Comparison of ENCODE assay signal across 10 mouse cellular contexts in genomic region chr3:101609302-101609701, GRCm38 (mm10).
"Had no signal": no experiment of that assay in that cellular context is flagged by ENCODE, and none has a peak within 500 bp of the region (broad histone marks: within the 10 kb centered on the region; RNA-seq: fewer than 3 reads in every experiment).

No protein-coding gene starts in this region.

- H3K36me3 ChIP-seq: liver, embryonic 13.5 days had no signal

- H3K4me3 ChIP-seq: liver, embryonic 13.5 days had no signal

- H3K9me3 ChIP-seq: liver, embryonic 13.5 days had no signal

- H3K9ac ChIP-seq: liver, embryonic 13.5 days had no signal

- DNase-seq: kidney, postnatal 14 days; kidney, postnatal 4 days; liver, embryonic 13.5 days; lung, adult 2 months; lung, postnatal 14 days; lung, postnatal 4 days; midbrain, embryonic 14.5 days; thymus, adult 18-20 months; thymus, postnatal 36 days had no signal

- H3K4me2 ChIP-seq: liver, embryonic 13.5 days; midbrain, embryonic 11.5 days had no signal

- H3K27ac ChIP-seq: liver, embryonic 13.5 days had no signal
